Mouse (Mus musculus): ENCODE measurements around the gene Macf1.
"Not testable (repeated sequence)": the region's sequence is repeated elsewhere in the genome, so short reads cannot be mapped to it uniquely, and the experiment has no call there.

The Macf1 gene

GRCm38 (mm10) chr4:123529230-123529629, 154.9 kb downstream of the Macf1 start:
- DNase-seq = peak; percentile 41 to 42

- DNase-seq = no peak
Measured at GRCm38 (mm10) chr4:123527607-123528010, 156.6 kb downstream of the Macf1 start.

- no peak for DNase-seq
Measured at GRCm38 (mm10) chr4:123526779-123527280, 157.3 kb downstream of the Macf1 start.

GRCm38 (mm10) chr4:123524746-123525145, 159.4 kb downstream of the Macf1 start:
- DNase-seq = no peak

GRCm38 (mm10) chr4:123520123-123520522, 164.0 kb downstream of the Macf1 start:
- not testable (repeated sequence) for DNase-seq

GRCm38 (mm10) chr4:123515673-123516072, 168.5 kb downstream of the Macf1 start:
- DNase-seq = no peak

- DNase-seq = no peak
Measured at GRCm38 (mm10) chr4:123510201-123510600, 174.0 kb downstream of the Macf1 start.

GRCm38 (mm10) chr4:123489086-123489485, 195.1 kb downstream of the Macf1 start:
- DNase-seq = no peak

- DNase-seq = no peak
Measured at GRCm38 (mm10) chr4:123479991-123480390, 204.2 kb downstream of the Macf1 start.

GRCm38 (mm10) chr4:123478655-123479433, 205.3 kb downstream of the Macf1 start:
- DNase-seq = no peak

- DNase-seq = no peak
Measured at GRCm38 (mm10) chr4:123465799-123466198, 218.4 kb downstream of the Macf1 start.

GRCm38 (mm10) chr4:123460595-123461272, 223.4 kb downstream of the Macf1 start:
- peak; percentile 5 to 11 for DNase-seq

GRCm38 (mm10) chr4:123454871-123455640, 229.1 kb downstream of the Macf1 start:
- no peak for DNase-seq

GRCm38 (mm10) chr4:123453729-123454128, 230.4 kb downstream of the Macf1 start:
- DNase-seq = no peak

GRCm38 (mm10) chr4:123451991-123452390, 232.2 kb downstream of the Macf1 start:
- no peak for DNase-seq

- no peak for DNase-seq
Measured at GRCm38 (mm10) chr4:123449304-123449703, 234.9 kb downstream of the Macf1 start.

- no peak for DNase-seq
Measured at GRCm38 (mm10) chr4:123448015-123448414, 236.1 kb downstream of the Macf1 start.

- DNase-seq = no peak
Measured at GRCm38 (mm10) chr4:123447251-123447650, 236.9 kb downstream of the Macf1 start.

GRCm38 (mm10) chr4:123446754-123447153, 237.4 kb downstream of the Macf1 start:
- no peak for DNase-seq

- not testable (repeated sequence) for DNase-seq
Measured at GRCm38 (mm10) chr4:123446221-123446620, 237.9 kb downstream of the Macf1 start.

GRCm38 (mm10) chr4:123438414-123438813, 245.7 kb downstream of the Macf1 start:
- no peak for DNase-seq

GRCm38 (mm10) chr4:123433171-123433570, 251.0 kb downstream of the Macf1 start:
- DNase-seq = no peak

- no peak for DNase-seq
Measured at GRCm38 (mm10) chr4:123431936-123432335, 252.2 kb downstream of the Macf1 start.
